Mouse (Mus musculus): Measurements from ENCODE around the gene Frem1.
A peak's percentile ranks its signal among the peaks of the same experiment; 100 is the strongest.

Gene Frem1

GRCm38 (mm10) chr4:82870931-82871330 lies 181.2 kb downstream of the Frem1 start:
- DNase-seq (ENCODE audit: low spot score): no peak

- DNase-seq (ENCODE audit: low spot score): no peak
These were observed 184.3 kb downstream of the Frem1 start for GRCm38 (mm10) chr4:82867731-82868445.

- no peak for DNase-seq (ENCODE audit: low spot score)
These were observed 185.0 kb downstream of the Frem1 start for GRCm38 (mm10) chr4:82867111-82867510.

GRCm38 (mm10) chr4:82864974-82865699 lies 187.0 kb downstream of the Frem1 start:
- DNase-seq (ENCODE audit: low spot score): no peak

GRCm38 (mm10) chr4:82863316-82863715 lies 188.8 kb downstream of the Frem1 start:
- DNase-seq (ENCODE audit: low spot score): no peak

GRCm38 (mm10) chr4:82861451-82861850 lies 190.7 kb downstream of the Frem1 start:
- no peak for DNase-seq (ENCODE audit: low spot score)

- no peak for DNase-seq (ENCODE audit: low spot score)
These were observed 191.6 kb downstream of the Frem1 start for GRCm38 (mm10) chr4:82860566-82860965.

GRCm38 (mm10) chr4:82859131-82860125 lies 192.7 kb downstream of the Frem1 start, which contains the start of gene Zdhhc21:
Gene Zdhhc21 (minus strand): TSS chr4:82859958.
- peak; percentile 88 for DNase-seq (ENCODE audit: low spot score)

- DNase-seq (ENCODE audit: low spot score): no peak
These were observed 193.6 kb downstream of the Frem1 start for GRCm38 (mm10) chr4:82858431-82859010.

GRCm38 (mm10) chr4:82856986-82857385 lies 195.2 kb downstream of the Frem1 start:
- DNase-seq (ENCODE audit: low spot score): no peak

GRCm38 (mm10) chr4:82853809-82854208 lies 198.3 kb downstream of the Frem1 start:
- no peak for DNase-seq (ENCODE audit: low spot score)

GRCm38 (mm10) chr4:82848552-82849234 lies 203.4 kb downstream of the Frem1 start:
- no peak for DNase-seq (ENCODE audit: low spot score)

Data from urinary bladder, postnatal 25 days (tissue).